ENCODE assay signal across 16 mouse cellular contexts in the genomic region with DNA sequence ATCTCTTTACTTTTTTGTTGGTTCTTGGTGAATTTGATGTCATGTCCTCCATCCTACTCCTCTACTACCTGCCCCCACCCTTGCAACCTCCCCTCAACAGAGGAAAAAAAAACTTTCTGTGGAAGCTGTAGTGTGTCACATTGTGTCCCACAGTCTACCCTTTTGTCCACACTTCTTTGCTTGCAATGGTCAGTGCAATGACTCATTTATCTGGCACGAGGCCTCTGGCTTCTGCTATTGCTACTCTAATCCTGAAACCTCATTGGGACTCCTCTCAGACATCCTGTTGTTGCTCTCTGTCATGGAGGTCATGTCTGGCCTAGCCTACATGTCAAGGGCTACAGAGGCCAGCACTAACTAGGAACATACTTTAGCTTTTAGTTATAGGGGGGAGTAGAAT. TPM values are rescaled to one million over a fixed set of nuclear protein-coding genes. Genes with fewer than 3 reads are reported as not detected.
DNase-seq lines count a peak whose midpoint lies in the region; ATAC-seq lines count a peak whose summit lies in the region.
"Had no signal": no experiment of that assay in that cellular context is flagged by ENCODE, and none has a peak within 500 bp of the region (broad histone marks: within the 10 kb centered on the region; RNA-seq: fewer than 3 reads in every experiment).

No protein-coding gene starts in this region.

- peaks cover 17% of the 10 kb centered on the region for H3K4me1 ChIP-seq in heart, embryonic 13.5 days
- peaks cover 1% of the 10 kb centered on the region for H3K4me1 ChIP-seq in forebrain, embryonic 16.5 days (replicated peaks; ENCODE audit: control insufficient read depth, insufficient read depth, low read length)

- 0 out of 2 replicates have a peak, but pooled peaks cover 4% of the 10 kb centered on the region for H3K27me3 ChIP-seq in heart, embryonic 13.5 days (replicated peaks)
- H3K27me3 ChIP-seq in forebrain, embryonic 16.5 days (replicated peaks; ENCODE audit: control insufficient read depth, insufficient read depth, low read length) = no peaks in the 10 kb centered on the region
- H3K27me3 ChIP-seq: hindbrain, embryonic 15.5 days had no signal

- H3K9ac ChIP-seq in heart, embryonic 13.5 days = no peak overlapping the region
- H3K9ac ChIP-seq in forebrain, embryonic 16.5 days (replicated peaks; ENCODE audit: low read depth, low read length) = no peak overlapping the region
- H3K9ac ChIP-seq: hindbrain, embryonic 15.5 days had no signal

- peak overlapping the region; percentile 78 for H3K27ac ChIP-seq in heart, embryonic 13.5 days (replicated peaks)
- H3K27ac ChIP-seq in forebrain, embryonic 16.5 days (ENCODE audit: low read length) = no peak overlapping the region
- H3K27ac ChIP-seq: hindbrain, embryonic 15.5 days; kidney, postnatal 0 days; left cerebral cortex, adult 2 months had no signal

- DNase-seq in kidney, postnatal 14 days = peak; percentile 22
- no peak for DNase-seq in kidney, adult 18-20 months
- DNase-seq in 416B (ENCODE audit: low read depth) = peak; percentile 38
- DNase-seq in NIH3T3 (ENCODE audit: low read depth) = peak; percentile 58
- no peak for DNase-seq in ovary, postnatal 14 days (ENCODE audit: low spot score)
- DNase-seq: gastrocnemius, postnatal 36 days; lung, postnatal 14 days; midbrain, embryonic 14.5 days had no signal

- no peaks in the 10 kb centered on the region for H3K36me3 ChIP-seq in heart, embryonic 13.5 days
- H3K36me3 ChIP-seq in forebrain, embryonic 16.5 days (ENCODE audit: control insufficient read depth, insufficient read depth) = no peaks in the 10 kb centered on the region
- H3K36me3 ChIP-seq: hindbrain, embryonic 15.5 days had no signal

- H3K9me3 ChIP-seq in heart, embryonic 13.5 days = no peaks in the 10 kb centered on the region
- no peaks in the 10 kb centered on the region for H3K9me3 ChIP-seq in forebrain, embryonic 16.5 days (ENCODE audit: control insufficient read depth, low read length)
- H3K9me3 ChIP-seq: hindbrain, embryonic 15.5 days had no signal

- 34% methylated on average over 1 of the region's 1 CpGs for WGBS in heart, embryonic 13.5 days
- 45% methylated on average over 1 of the region's 1 CpGs for WGBS in forebrain, embryonic 16.5 days

- no peak for ATAC-seq in heart, embryonic 13.5 days (ENCODE audit: extremely low read depth, insufficient number of reproducible peaks, low FRiP score, low TSS enrichment)
- ATAC-seq in megakaryocyte, adult 5-6 weeks (ENCODE audit: poor library complexity, severe bottlenecking) = no peak
- no peak for ATAC-seq in forebrain, embryonic 16.5 days

- H3K4me2 ChIP-seq in heart, embryonic 13.5 days = no peak overlapping the region
- H3K4me2 ChIP-seq in forebrain, embryonic 16.5 days (ENCODE audit: low read length) = no peak overlapping the region
- H3K4me2 ChIP-seq: hindbrain, embryonic 15.5 days had no signal

- no peak overlapping the region for H3K4me3 ChIP-seq in heart, embryonic 13.5 days
- H3K4me3 ChIP-seq in forebrain, embryonic 16.5 days (replicated peaks; ENCODE audit: low read length) = no peak overlapping the region
- H3K4me3 ChIP-seq: erythroblast, embryonic 14.5 days; hindbrain, embryonic 15.5 days; left cerebral cortex, adult 2 months had no signal

RNA-seq across cellular contexts. Expression of gene Klhl22, which starts 5.7 kb away (rescaled TPM):
- 40.6 and 43.9 TPM in 2 replicates for polyA plus RNA-seq in heart, embryonic 13.5 days (2015; fragmentation: Nextera tagmentation; extraction: Ambion mirVana)
- total RNA-seq in megakaryocyte, adult 5-6 weeks (2015) = 5.0 and 6.9 TPM in 2 replicates
- 7.0 and 8.3 TPM in 2 replicates for total RNA-seq in megakaryocyte, adult 5-6 weeks (2017)
- polyA plus RNA-seq in forebrain, embryonic 16.5 days (2015; fragmentation: Nextera tagmentation; extraction: Ambion mirVana) = 76.1 and 89.5 TPM in 2 replicates

RNA-seq across cellular contexts. Expression of gene Med15, which starts 21.0 kb away (rescaled TPM):
- 32.0 and 33.3 TPM in 2 replicates for polyA plus RNA-seq in heart, embryonic 13.5 days (2015; fragmentation: Nextera tagmentation; extraction: Ambion mirVana)
- total RNA-seq in megakaryocyte, adult 5-6 weeks (2015) = 61.4 and 67.1 TPM in 2 replicates
- 28.6 and 49.3 TPM in 2 replicates for total RNA-seq in megakaryocyte, adult 5-6 weeks (2017)
- polyA plus RNA-seq in forebrain, embryonic 16.5 days (2015; fragmentation: Nextera tagmentation; extraction: Ambion mirVana) = 41.9 and 50.1 TPM in 2 replicates

RNA-seq across cellular contexts. Expression of gene Scarf2, which starts 43.4 kb away (rescaled TPM):
- 7.0 and 8.2 TPM in 2 replicates for polyA plus RNA-seq in heart, embryonic 13.5 days (2015; fragmentation: Nextera tagmentation; extraction: Ambion mirVana)
- 0.07 TPM in 1 of 2 replicates, not detected in the other for total RNA-seq in megakaryocyte, adult 5-6 weeks (2015)
- not detected in 2 replicates for total RNA-seq in megakaryocyte, adult 5-6 weeks (2017)
- polyA plus RNA-seq in forebrain, embryonic 16.5 days (2015; fragmentation: Nextera tagmentation; extraction: Ambion mirVana) = 0.99 and 1.4 TPM in 2 replicates
- total RNA-seq: common myeloid progenitor, adult 5-6 weeks had no signal

Comparison
In these comparisons a context has a peak if more than half of its experiments do, and no peak if none do; other contexts are left out.
1. DNase-seq: peak in kidney, postnatal 14 days (single experiment), 416B (single experiment) and NIH3T3 (single experiment); none in kidney, adult 18-20 months (single experiment) and ovary, postnatal 14 days (single experiment).